Mouse (Mus musculus): Measurements from ENCODE around the gene Slitrk1. TPM values are rescaled to one million over a fixed set of nuclear protein-coding genes. Genes with fewer than 3 reads are reported as not detected.

Slitrk1 gene
- not detected for polyA plus RNA-seq (2017; shearing (Covaris generic))

GRCm38 (mm10) chr14:108913714-108914263, at the start of gene Slitrk1:
Gene Slitrk1 (minus strand): TSS chr14:108914158.

